Mouse (Mus musculus): ENCODE results near the gene Tmem202.

DNA sequence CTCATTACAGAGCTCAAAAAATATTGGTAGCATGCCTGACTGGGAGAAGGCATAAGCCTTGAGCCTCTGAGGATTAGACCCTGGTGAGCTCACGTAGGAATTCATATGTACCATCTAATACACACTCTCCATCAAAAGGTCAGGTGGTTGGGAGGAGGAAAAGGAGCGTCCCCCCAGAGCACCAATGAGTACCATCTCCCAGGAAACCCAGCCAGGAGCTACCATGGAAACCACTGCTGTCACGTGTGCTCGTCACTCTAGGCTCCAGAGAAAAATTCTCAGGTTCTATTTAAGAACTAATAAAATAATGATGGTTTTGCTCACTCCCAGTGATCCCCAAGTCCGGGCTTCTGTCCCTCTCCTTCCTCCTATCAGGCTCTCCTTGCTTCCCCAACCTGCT, 48.6 kb upstream of the Tmem202 start:
- TF ChIP-seq CTCF (IDR thresholded peaks at IDR 0.05; ENCODE audit: control insufficient read depth, insufficient read depth, insufficient read length) (no peak), MYOG (IDR thresholded peaks at IDR 0.05; ENCODE audit: control insufficient read depth, extremely low read depth, insufficient read length) (no peak), MAX (IDR thresholded peaks at IDR 0.05) (no peak), USF1 (IDR thresholded peaks at IDR 0.05; ENCODE audit: low read depth) (no peak), MYOD1 (IDR thresholded peaks at IDR 0.05; ENCODE audit: control insufficient read depth, insufficient read length, low read depth) (no peak), CEBPB (IDR thresholded peaks at IDR 0.05; ENCODE audit: low read depth) (no peak), FOSL1 (IDR thresholded peaks at IDR 0.05; ENCODE audit: insufficient read depth, low read length, poor library complexity, severe bottlenecking) (no peak)
